Mouse (Mus musculus) limb, embryonic 13.5 days (tissue): ENCODE results near the gene Csnk1g2. TPM values are rescaled to one million over a fixed set of nuclear protein-coding genes. Genes with fewer than 3 reads are reported as not detected.
"Not testable (repeated sequence)": the region's sequence is repeated elsewhere in the genome, so short reads cannot be mapped to it uniquely, and the experiment has no call there.

ENCODE experiments used
- ATAC-seq: fragments of 200-750 bp; cut with Nextera tagmentation; 2 replicates; pipeline ENCODE4 v1.8.0; 2017; ENCODE audit warnings: low read depth, moderate number of reproducible peaks, moderate TSS enrichment; ENCODE audit not compliant: low FRiP score
- H3K27ac ChIP-seq: fragments of 300-500 bp; sonication (generic); 2 replicates; pipeline ENCODE4 v1.5.1; 2015; ENCODE audit warnings: inconsistent platforms, mild to moderate bottlenecking, moderate library complexity
- H3K27me3 ChIP-seq: fragments of 300-500 bp; sonication (generic); 2 replicates; pipeline ENCODE4 v1.6.1; 2015; ENCODE audit warnings: mild to moderate bottlenecking, inconsistent platforms
- H3K36me3 ChIP-seq: fragments of 300-500 bp; sonication (generic); 2 replicates; pipeline ENCODE4 v1.6.1; 2015; ENCODE audit warnings: inconsistent platforms, mild to moderate bottlenecking, moderate library complexity
- H3K4me1 ChIP-seq: fragments of 300-500 bp; sonication (generic); 2 replicates; pipeline ENCODE4 v1.6.1; 2015; ENCODE audit warnings: inconsistent platforms
- H3K4me2 ChIP-seq: fragments of 300-500 bp; sonication (generic); replicated peaks from 2 replicates; pipeline ENCODE4 v1.6.1; 2015; ENCODE audit warnings: inconsistent platforms, mild to moderate bottlenecking, moderate library complexity
- H3K4me3 ChIP-seq: fragments of 300-500 bp; sonication (generic); 2 replicates; pipeline ENCODE4 v1.5.1; 2015; ENCODE audit warnings: moderate library complexity, mild to moderate bottlenecking, inconsistent platforms
- H3K9ac ChIP-seq: fragments of 300-500 bp; sonication (generic); 2 replicates; pipeline ENCODE4 v1.6.1; 2015; ENCODE audit warnings: mild to moderate bottlenecking, inconsistent platforms
- H3K9me3 ChIP-seq: fragments of 300-500 bp; sonication (generic); 2 replicates; pipeline ENCODE4 v1.6.1; 2016; ENCODE audit warnings: inconsistent platforms
- WGBS: fragments of 180-500 bp; shearing (Covaris S2); methylation state at CpG from one replicate; pipeline ENCODE4 v1.1.7; 2015; 5-methylcytosine and 5-hydroxymethylcytosine counted together
- polyA plus RNA-seq: library from polyadenylated mRNA; unstranded; fragments of >200 nt; fragmentation: Nextera tagmentation; extraction: Ambion mirVana; gene quantifications from 2 replicates; pipeline ENCODE4 v1.2.1, GENCODE M21; 2015

Csnk1g2 gene
- polyA plus RNA-seq, 1 experiment from 2014 or later: 159 TPM

DNA sequence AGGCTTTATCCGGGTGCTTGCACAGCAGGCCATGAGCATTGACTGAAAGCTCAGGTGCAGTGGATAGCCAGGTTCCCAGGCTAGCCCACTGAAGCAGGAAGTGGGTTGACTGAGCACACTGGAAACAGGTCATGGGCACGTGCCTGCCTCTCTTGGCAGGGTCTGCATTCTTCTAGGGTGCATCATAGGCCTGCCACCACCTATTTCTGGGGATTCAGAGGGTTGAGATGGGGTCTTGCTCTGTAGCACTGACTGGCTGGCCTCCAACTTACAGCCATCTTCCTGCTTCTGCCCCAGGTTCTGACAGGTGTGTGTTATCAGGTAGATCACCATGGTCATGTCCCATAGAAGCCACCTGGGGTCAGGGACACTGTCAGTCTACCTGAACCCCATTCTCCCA lies 17.6 kb upstream of the Csnk1g2 start:
- no peak overlapping the region for H3K9ac ChIP-seq
- WGBS: 81% methylated on average over 2 of the region's 2 CpGs
- H3K27me3 ChIP-seq: no peaks in the 10 kb centered on the region
- H3K9me3 ChIP-seq: no peaks in the 10 kb centered on the region
- H3K4me1 ChIP-seq: peaks cover 18% of the 10 kb centered on the region
- no peak overlapping the region for H3K27ac ChIP-seq
- no peak overlapping the region for H3K4me3 ChIP-seq
- peaks cover 43% of the 10 kb centered on the region for H3K36me3 ChIP-seq
- no peak overlapping the region for H3K4me2 ChIP-seq
- no peak for ATAC-seq

- Histone ChIP-seq H3K4me1 (peaks cover 18% of the 10 kb centered on the region), H3K36me3 (peaks cover 50% of the 10 kb centered on the region)
- not testable (repeated sequence) for H3K27me3 ChIP-seq, H3K9ac ChIP-seq, H3K4me2 ChIP-seq, H3K4me3 ChIP-seq, H3K27ac ChIP-seq, ATAC-seq, H3K9me3 ChIP-seq
- WGBS: 88% methylated on average over 4 of the region's 4 CpGs
These were observed 16.9 kb upstream of the Csnk1g2 start, which contains the start of gene Gm49322 for GRCm38 (mm10) chr10:80605721-80606120. Gm49322 (plus strand) TSS chr10:80606021.

DNA sequence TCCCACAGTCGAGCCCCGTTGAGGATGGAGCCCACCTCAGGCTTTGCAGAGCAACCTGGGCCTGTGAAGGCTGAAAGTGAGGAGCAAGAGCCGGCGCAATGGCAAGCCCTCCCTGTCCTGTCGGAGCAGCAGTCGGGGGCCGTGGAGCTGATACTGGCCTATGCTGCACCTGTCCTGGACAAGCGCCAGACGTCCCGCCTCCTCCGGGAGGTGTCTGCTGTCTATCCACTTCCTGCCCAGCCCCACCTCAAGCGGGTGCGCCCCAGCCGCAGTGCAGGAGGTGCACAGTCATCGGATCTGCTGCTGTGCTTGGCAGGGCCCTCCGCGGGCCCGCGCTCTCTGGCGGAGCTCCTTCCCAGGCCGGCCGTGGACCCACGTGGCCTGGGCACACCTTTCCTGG lies 16.3 kb upstream of the Csnk1g2 start:
- Histone ChIP-seq H3K36me3 (peaks cover 55% of the 10 kb centered on the region), H3K4me2 (no peak overlapping the region), H3K4me3 (no peak overlapping the region), H3K9me3 (no peaks in the 10 kb centered on the region), H3K4me1 (peaks cover 18% of the 10 kb centered on the region), H3K27me3 (no peaks in the 10 kb centered on the region), H3K27ac (no peak overlapping the region), H3K9ac (no peak overlapping the region)
- no peak for ATAC-seq
- 92% methylated on average over 23 of the region's 23 CpGs for WGBS

GRCm38 (mm10) chr10:80606737-80607350 lies 15.8 kb upstream of the Csnk1g2 start:
- H3K9me3 ChIP-seq: no peaks in the 10 kb centered on the region
- H3K9ac ChIP-seq: no peak overlapping the region
- no peak overlapping the region for H3K27ac ChIP-seq
- peaks cover 60% of the 10 kb centered on the region for H3K36me3 ChIP-seq
- H3K4me2 ChIP-seq: no peak overlapping the region
- no peak overlapping the region for H3K4me3 ChIP-seq
- WGBS: 96% methylated on average over 34 of the region's 34 CpGs
- H3K4me1 ChIP-seq: peaks cover 18% of the 10 kb centered on the region
- no peak for ATAC-seq
- H3K27me3 ChIP-seq: no peaks in the 10 kb centered on the region

- peaks cover 74% of the 10 kb centered on the region for H3K36me3 ChIP-seq
- no peak overlapping the region for H3K4me2 ChIP-seq
- H3K9ac ChIP-seq: peak overlapping the region; percentile 10; the same call in 1 of the 2 replicates
- no peaks in the 10 kb centered on the region for H3K9me3 ChIP-seq
- H3K27ac ChIP-seq: no peak overlapping the region
- H3K4me1 ChIP-seq: peaks cover 12% of the 10 kb centered on the region
- 93% methylated on average over 3 of the region's 3 CpGs for WGBS
- no peak for ATAC-seq
- no peaks in the 10 kb centered on the region for H3K27me3 ChIP-seq
- H3K4me3 ChIP-seq: no peak overlapping the region
These were observed 14.2 kb upstream of the Csnk1g2 start for GRCm38 (mm10) chr10:80608435-80608834.

DNA sequence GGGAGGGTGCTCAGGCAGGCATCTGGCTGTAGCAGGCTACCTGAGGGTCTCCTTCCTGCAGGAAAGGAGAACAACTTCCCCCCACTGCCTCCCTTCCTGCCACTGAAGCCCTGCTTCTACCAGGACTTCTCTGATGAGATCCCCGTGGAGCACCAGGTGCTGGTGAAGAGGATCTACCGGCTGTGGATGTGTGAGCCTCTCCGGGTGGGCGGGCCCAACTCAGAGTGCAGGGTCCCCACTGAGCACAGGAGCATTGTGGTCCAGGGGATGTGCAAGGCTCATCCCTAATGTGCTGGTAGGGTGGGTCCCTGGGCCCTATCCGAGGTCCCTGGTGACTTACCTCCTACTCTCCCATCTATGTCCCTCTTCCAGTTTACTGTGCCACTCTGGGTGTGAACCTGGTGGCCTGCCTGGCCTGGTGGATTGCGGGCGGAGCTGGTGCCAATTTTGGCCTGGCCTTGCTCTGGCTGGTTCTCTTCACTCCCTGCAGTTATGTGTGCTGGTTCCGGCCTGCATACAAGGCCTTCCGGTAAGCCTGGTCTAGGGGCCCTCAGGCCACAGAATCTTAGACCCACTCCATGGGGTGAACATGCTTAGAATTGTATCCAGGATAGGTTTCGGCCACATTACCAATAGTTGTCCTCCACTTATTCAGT lies 13.2 kb upstream of the Csnk1g2 start:
- Histone ChIP-seq H3K27ac (no peak overlapping the region), H3K9me3 (no peaks in the 10 kb centered on the region), H3K36me3 (peaks cover 83% of the 10 kb centered on the region), H3K4me3 (no peak overlapping the region), H3K27me3 (no peaks in the 10 kb centered on the region), H3K4me2 (no peak overlapping the region), H3K4me1 (peaks cover 2% of the 10 kb centered on the region; the same call in 1 of the 2 replicates), H3K9ac (peak overlapping the region; percentile 10; the same call in 1 of the 2 replicates)
- WGBS: 91% methylated on average over 10 of the region's 10 CpGs
- no peak for ATAC-seq

DNA sequence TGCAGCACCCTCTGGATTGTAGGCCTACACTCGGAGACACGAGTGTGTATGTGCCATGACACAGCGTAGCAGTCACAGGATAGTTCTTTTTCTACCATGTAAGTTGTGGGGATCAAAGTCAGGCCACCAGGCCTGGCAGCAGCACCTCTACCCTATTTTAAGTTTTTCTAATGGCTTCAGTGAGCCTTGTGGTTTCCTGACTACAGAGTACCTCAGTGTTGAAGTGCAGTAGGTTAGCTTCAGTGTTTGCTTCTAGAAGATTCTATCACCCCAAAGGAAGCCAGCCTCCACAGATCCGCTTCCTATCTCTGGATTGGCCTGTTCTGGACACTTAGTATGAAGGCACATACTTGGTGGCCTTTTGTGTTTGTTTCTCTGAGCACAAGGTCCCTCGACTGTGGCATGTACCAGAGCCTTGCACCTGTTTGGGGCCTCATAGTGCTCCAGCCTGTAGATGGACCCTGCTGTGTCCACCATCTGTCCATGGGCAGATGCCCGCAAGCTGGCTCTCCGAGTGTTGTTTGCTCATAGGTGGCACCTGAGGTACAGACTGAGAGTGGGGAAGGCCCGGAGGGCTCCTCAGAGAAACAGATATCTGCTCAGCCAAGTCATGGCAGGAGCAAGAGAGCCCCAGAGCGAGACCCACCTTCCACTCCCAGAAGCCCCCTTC lies 12.4 kb upstream of the Csnk1g2 start:
- H3K27ac ChIP-seq: no peak overlapping the region
- H3K9me3 ChIP-seq: no peaks in the 10 kb centered on the region
- peaks cover 92% of the 10 kb centered on the region for H3K36me3 ChIP-seq
- H3K4me3 ChIP-seq: no peak overlapping the region
- 93% methylated on average over 9 of the region's 9 CpGs for WGBS
- H3K27me3 ChIP-seq: no peaks in the 10 kb centered on the region
- H3K4me1 ChIP-seq: no peaks in the 10 kb centered on the region
- ATAC-seq: no peak
- no peak overlapping the region for H3K9ac ChIP-seq
- H3K4me2 ChIP-seq: no peak overlapping the region

DNA sequence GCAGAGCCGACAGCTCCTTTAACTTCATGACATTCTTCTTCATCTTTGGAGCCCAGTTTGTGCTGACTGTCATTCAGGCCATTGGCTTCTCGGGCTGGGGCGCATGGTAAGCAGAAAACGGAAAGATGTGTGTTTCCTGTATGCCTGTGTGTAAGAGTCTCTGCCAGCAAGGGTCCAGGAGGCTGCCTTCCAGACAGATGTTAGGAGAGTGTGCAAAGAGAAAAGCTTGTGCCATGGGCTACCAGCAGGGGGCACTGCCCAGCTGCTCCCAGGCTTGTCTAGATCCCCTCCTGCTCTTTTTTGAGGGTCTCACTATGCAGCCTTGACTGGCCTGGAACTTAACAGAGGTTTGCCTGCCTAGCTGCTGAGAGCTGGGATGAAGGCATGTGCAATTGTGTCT lies 11.6 kb upstream of the Csnk1g2 start:
- no peaks in the 10 kb centered on the region for H3K27me3 ChIP-seq
- no peak overlapping the region for H3K9ac ChIP-seq
- no peak for ATAC-seq
- H3K9me3 ChIP-seq: no peaks in the 10 kb centered on the region
- H3K36me3 ChIP-seq: peaks cover 97% of the 10 kb centered on the region
- H3K4me1 ChIP-seq: no peaks in the 10 kb centered on the region
- no peak overlapping the region for H3K4me2 ChIP-seq
- no peak overlapping the region for H3K27ac ChIP-seq
- H3K4me3 ChIP-seq: no peak overlapping the region
- 77% methylated on average over 4 of the region's 4 CpGs for WGBS

DNA sequence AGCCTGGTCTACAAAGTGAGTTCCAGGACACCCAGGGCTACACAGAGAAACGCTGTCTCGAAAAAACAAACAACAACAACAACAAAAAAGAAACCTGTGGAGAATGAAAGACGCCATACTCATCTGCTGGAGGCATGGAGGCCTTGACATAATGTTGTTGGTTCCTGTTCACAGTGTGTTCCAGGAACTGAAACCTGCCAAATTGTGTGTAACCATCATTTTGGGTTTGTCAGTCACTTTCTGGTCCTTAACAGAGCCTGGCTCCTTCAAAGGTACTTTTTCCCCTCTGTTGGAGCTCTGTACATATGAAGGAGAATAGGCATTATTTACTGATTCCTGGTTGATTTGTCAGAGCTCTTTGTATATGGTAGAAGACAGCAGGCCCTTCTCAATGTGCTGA lies 10.7 kb upstream of the Csnk1g2 start:
- H3K9me3 ChIP-seq: no peaks in the 10 kb centered on the region
- no peak overlapping the region for H3K27ac ChIP-seq
- WGBS: 95% methylated on average over 3 of the region's 3 CpGs
- no peaks in the 10 kb centered on the region for H3K4me1 ChIP-seq
- H3K27me3 ChIP-seq: no peaks in the 10 kb centered on the region
- H3K36me3 ChIP-seq: peaks cover 90% of the 10 kb centered on the region
- no peak overlapping the region for H3K4me2 ChIP-seq
- no peak for ATAC-seq
- no peak overlapping the region for H3K4me3 ChIP-seq
- no peak overlapping the region for H3K9ac ChIP-seq

- no peaks in the 10 kb centered on the region for H3K9me3 ChIP-seq
- peaks cover 71% of the 10 kb centered on the region for H3K36me3 ChIP-seq
- ATAC-seq: no peak
- H3K4me1 ChIP-seq: no peaks in the 10 kb centered on the region
- no peak overlapping the region for H3K9ac ChIP-seq
- 82% methylated on average over 3 of the region's 3 CpGs for WGBS
- no peak overlapping the region for H3K4me2 ChIP-seq
- no peak overlapping the region for H3K4me3 ChIP-seq
- H3K27ac ChIP-seq: no peak overlapping the region
- H3K27me3 ChIP-seq: no peaks in the 10 kb centered on the region
These were observed 8.8 kb upstream of the Csnk1g2 start for GRCm38 (mm10) chr10:80613821-80614220.

DNA sequence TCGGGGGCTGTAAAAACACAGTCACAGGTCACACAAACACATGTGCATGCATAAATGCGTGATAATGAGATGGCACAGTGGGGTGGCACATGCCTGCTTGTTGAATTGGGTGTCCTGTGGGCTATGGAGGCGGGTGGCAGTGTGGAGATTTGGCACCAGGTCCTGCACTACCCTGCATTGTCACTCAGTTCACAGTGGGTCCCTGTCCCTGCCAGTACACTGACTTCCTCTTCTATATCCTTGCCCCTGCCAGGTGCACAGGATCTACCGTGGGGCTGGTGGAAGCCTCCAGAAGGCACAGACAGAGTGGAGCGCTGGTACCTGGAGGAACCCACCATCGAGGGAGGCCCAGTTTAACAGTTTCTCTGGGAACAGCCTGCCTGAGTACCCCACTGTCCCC lies 8.3 kb upstream of the Csnk1g2 start:
- 83% methylated on average over 6 of the region's 6 CpGs for WGBS
- Histone ChIP-seq H3K27me3 (no peaks in the 10 kb centered on the region), H3K4me2 (no peak overlapping the region), H3K27ac (no peak overlapping the region), H3K4me3 (no peak overlapping the region), H3K4me1 (no peaks in the 10 kb centered on the region), H3K36me3 (peaks cover 66% of the 10 kb centered on the region), H3K9ac (no peak overlapping the region), H3K9me3 (no peaks in the 10 kb centered on the region)
- no peak for ATAC-seq

- peaks cover 31% of the 10 kb centered on the region for H3K36me3 ChIP-seq
- no peak overlapping the region for H3K4me2 ChIP-seq
- 75% methylated on average over 9 of the region's 9 CpGs for WGBS
- no peaks in the 10 kb centered on the region for H3K9me3 ChIP-seq
- no peak overlapping the region for H3K27ac ChIP-seq
- H3K4me1 ChIP-seq: peaks cover 5% of the 10 kb centered on the region
- H3K27me3 ChIP-seq: no peaks in the 10 kb centered on the region
- no peak overlapping the region for H3K9ac ChIP-seq
- H3K4me3 ChIP-seq: no peak overlapping the region
- ATAC-seq: no peak
These were observed 4.5 kb upstream of the Csnk1g2 start for GRCm38 (mm10) chr10:80618181-80618580.
